Mouse (Mus musculus): ENCODE measurements around the gene Lin9. TPM values are rescaled to one million over a fixed set of nuclear protein-coding genes. Genes with fewer than 3 reads are reported as not detected.
A peak's percentile ranks its signal among the peaks of the same experiment; 100 is the strongest.

The Lin9 gene
- total and polyA plus RNA-seq, 3 experiments, result 10.2 to 11.1 TPM; not detected in 1

DNA sequence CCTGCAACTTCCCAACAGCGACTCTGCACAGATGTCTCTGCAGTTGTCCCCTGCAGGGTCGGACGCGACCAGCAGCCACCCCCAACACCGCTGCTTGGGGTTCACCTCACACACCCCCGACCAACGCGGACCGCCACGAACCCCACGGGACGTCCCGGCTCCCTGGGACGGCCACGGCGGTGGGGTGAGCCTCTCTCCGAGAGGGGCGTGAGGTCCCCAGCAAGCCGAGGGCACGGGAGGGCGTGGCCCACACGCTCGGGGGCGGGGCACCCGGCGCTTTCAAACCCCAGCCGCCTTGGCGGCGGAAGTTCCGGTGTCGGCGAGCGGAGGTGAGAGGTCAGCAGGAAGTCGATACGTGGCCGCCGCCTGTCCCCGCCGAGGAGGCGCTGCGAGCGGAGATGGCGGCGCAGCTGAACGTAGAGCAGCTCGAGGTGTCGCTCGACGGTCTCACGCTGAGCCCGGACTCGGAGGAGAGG is 84.8 kb downstream of the Lin9 start, which contains the start of gene Acbd3 (continued):
- no peak for TF ChIP-seq ZKSCAN1 (IDR thresholded peaks at IDR 0.05; ENCODE audit: low read depth, low read length)
- no peak for TF ChIP-seq UBTF (IDR thresholded peaks at IDR 0.05; ENCODE audit: borderline replicate concordance, insufficient read depth, low read depth, low read length)

DNA sequence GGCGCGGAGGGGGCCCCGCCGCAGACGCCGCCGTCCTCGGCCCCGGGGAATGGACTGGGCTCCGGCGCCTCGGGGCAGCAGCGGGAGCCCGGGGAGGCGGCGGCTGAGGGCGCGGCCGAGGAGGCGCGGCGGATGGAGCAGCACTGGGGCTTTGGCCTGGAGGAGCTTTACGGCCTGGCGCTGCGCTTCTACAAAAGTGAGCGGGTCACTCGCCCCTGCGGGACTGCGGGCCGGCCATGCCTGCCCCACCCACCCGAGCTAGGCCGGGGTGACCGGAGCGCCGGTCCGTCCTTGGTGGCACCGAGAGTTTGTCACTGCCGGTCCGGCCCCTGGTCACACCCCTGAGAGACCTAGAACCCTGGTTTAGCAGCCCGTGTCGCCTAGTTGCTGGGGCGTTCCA is 85.2 kb downstream of the Lin9 start:
- H3K4me3 ChIP-seq (ENCODE audit: control insufficient read depth in 1 of 2, insufficient read depth in 1 of 2, low read depth in 2 of 2, low read length in 2 of 2), result peak overlapping the region; percentile 82 to 86
- TF ChIP-seq UBTF (IDR thresholded peaks at IDR 0.05; ENCODE audit: borderline replicate concordance, insufficient read depth, low read depth, low read length) (peak; percentile 39; the same call in 1 of the 2 replicates), ZC3H11A (IDR thresholded peaks at IDR 0.05; ENCODE audit: low read depth, low read length) (no peak), JUND (IDR thresholded peaks at IDR 0.05; ENCODE audit: low read depth, low read length) (no peak)

DNA sequence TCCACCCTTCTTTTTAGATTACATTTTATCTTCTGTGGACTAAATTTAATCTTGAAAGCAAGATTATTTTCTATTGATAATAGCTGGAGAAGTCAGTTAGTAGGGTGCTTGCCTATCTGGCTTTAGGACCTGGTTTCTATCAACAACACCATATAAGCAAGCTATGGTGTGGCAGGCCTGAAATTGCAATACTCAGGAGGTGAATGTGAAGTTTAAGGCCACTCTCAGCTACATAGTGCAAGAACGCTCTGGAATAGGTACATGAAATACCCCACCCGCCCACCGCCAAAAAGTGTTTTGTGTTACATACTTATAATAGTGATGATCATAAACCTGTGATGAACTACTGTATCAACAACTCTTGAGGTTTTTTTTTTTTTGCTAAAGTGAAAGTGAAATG is 88.3 kb downstream of the Lin9 start:
- no peak for TF ChIP-seq CTCF (IDR thresholded peaks at IDR 0.05 in 2 of 3, conservative IDR thresholded peaks at IDR 0.05 in 1 of 3; ENCODE audit: control insufficient read depth in 1 of 3, insufficient read depth in 1 of 3, low read depth in 2 of 3, low read length in 3 of 3, poor library complexity in 1 of 3, severe bottlenecking in 1 of 3)
- peak; percentile 54; the same call in 1 of the 2 replicates for TF ChIP-seq ETS1 (IDR thresholded peaks at IDR 0.05; ENCODE audit: low read depth, low read length)
- no peak for TF ChIP-seq CHD1 (IDR thresholded peaks at IDR 0.05; ENCODE audit: low read depth, low read length)
- TF ChIP-seq TCF12 (IDR thresholded peaks at IDR 0.05; ENCODE audit: low read depth, low read length), result 0 out of 2 replicates have a peak, but pooled peaks have one; percentile 8
- TF ChIP-seq MAFK (IDR thresholded peaks at IDR 0.05; ENCODE audit: borderline replicate concordance, low read depth, low read length), result no peak
- no peak for TF ChIP-seq BHLHE40 (IDR thresholded peaks at IDR 0.05; ENCODE audit: borderline replicate concordance, low read depth, low read length)
- no peak for TF ChIP-seq MAX (IDR thresholded peaks at IDR 0.05; ENCODE audit: low read length)
- no peak for TF ChIP-seq USF2 (IDR thresholded peaks at IDR 0.05; ENCODE audit: borderline replicate concordance in 1 of 2, insufficient read depth in 1 of 2, low read depth in 1 of 2, low read length in 2 of 2)
- no peak for TF ChIP-seq KAT2A (conservative IDR thresholded peaks at IDR 0.05; ENCODE audit: low read depth, low read length)
- TF ChIP-seq EP300 (IDR thresholded peaks at IDR 0.05; ENCODE audit: low read depth in 1 of 2, low read length in 2 of 2), result peak; percentile 12 to 28; a peak in 1 of 4 replicates
- no peak for TF ChIP-seq POLR2AphosphoS2 (IDR thresholded peaks at IDR 0.05; ENCODE audit: low read length)
- no peak for TF ChIP-seq MXI1 (IDR thresholded peaks at IDR 0.05; ENCODE audit: low read depth, low read length)
- peak; percentile 48 for TF ChIP-seq GATA1 (IDR thresholded peaks at IDR 0.05; ENCODE audit: low read depth, low read length)
- Histone ChIP-seq H3K27me3 (ENCODE audit: control insufficient read depth in 1 of 2, insufficient read depth in 2 of 2, low read length in 2 of 2) (no peaks in the 10 kb centered on the region), H3K27ac (ENCODE audit: control insufficient read depth, low read depth, low read length) (no peak overlapping the region), H3K9me3 (replicated peaks; ENCODE audit: insufficient read depth, low read length) (no peaks in the 10 kb centered on the region), H3K4me3 (ENCODE audit: control insufficient read depth in 1 of 2, insufficient read depth in 1 of 2, low read depth in 2 of 2, low read length in 2 of 2) (no peak overlapping the region), H3K36me3 (ENCODE audit: control insufficient read depth in 1 of 2, insufficient read depth in 2 of 2, low read length in 2 of 2) (peaks cover 14 to 35% of the 10 kb centered on the region in 2 experiments), H3K4me1 (ENCODE audit: control insufficient read depth in 1 of 2, insufficient read depth in 2 of 2, low read length in 2 of 2) (peaks cover 16 to 26% of the 10 kb centered on the region in 2 experiments), H3K9ac (ENCODE audit: control insufficient read depth, low read depth, low read length, poor library complexity, severe bottlenecking) (no peak overlapping the region), H3K79me2 (ENCODE audit: control insufficient read depth, insufficient read depth, low read length, poor library complexity) (peaks cover 45% of the 10 kb centered on the region)
- DNase-seq (ENCODE audit: low read depth, low spot score), result peak; percentile 28

More for the DNA sequence above, 85.2 kb downstream of the Lin9 start:
- Histone ChIP-seq H3K79me2 (ENCODE audit: control insufficient read depth, insufficient read depth, low read length, poor library complexity) (peaks cover 42% of the 10 kb centered on the region), H3K36me3 (ENCODE audit: control insufficient read depth in 1 of 2, insufficient read depth in 2 of 2, low read length in 2 of 2) (peaks cover 0 to 52% of the 10 kb centered on the region in 2 experiments; a peak in 2 of 4 replicates), H3K9me3 (replicated peaks; ENCODE audit: insufficient read depth, low read length) (no peaks in the 10 kb centered on the region), H3K4me1 (ENCODE audit: control insufficient read depth in 1 of 2, insufficient read depth in 2 of 2, low read length in 2 of 2) (peaks cover 29 to 45% of the 10 kb centered on the region in 2 experiments), H3K9ac (ENCODE audit: control insufficient read depth, low read depth, low read length, poor library complexity, severe bottlenecking) (peak overlapping the region; percentile 86), H3K27me3 (ENCODE audit: control insufficient read depth in 1 of 2, insufficient read depth in 2 of 2, low read length in 2 of 2) (no peaks in the 10 kb centered on the region), H3K27ac (ENCODE audit: control insufficient read depth, low read depth, low read length) (peak overlapping the region; percentile 45)
- peak; percentile 41 for DNase-seq (ENCODE audit: low read depth, low spot score)

Other genes with a start within 250 kb of the Lin9 start
- gene Stum, start 157.6 kb upstream of the Lin9 start, total RNA-seq (2012; rRNA removed), result not detected in 2 replicates
- not detected for gene Stum, start 157.6 kb upstream of the Lin9 start, polyA plus RNA-seq (2012; ENCODE audit: insufficient read depth in 1 of 2, insufficient read length in 2 of 2, low read depth in 1 of 2, low replicate concordance in 2 of 2, missing spikeins in 1 of 2)
- 136 and 142 TPM in 2 replicates for gene Parp1, start 72.2 kb upstream of the Lin9 start, total RNA-seq (2012; rRNA removed)
- gene Parp1, start 72.2 kb upstream of the Lin9 start, polyA plus RNA-seq (2012; ENCODE audit: insufficient read depth in 1 of 2, insufficient read length in 2 of 2, low read depth in 1 of 2, low replicate concordance in 2 of 2, missing spikeins in 1 of 2), result 100 to 1,000 TPM; 140 to 188 TPM
- not detected in 2 replicates for gene Mixl1, start 55.9 kb downstream of the Lin9 start, total RNA-seq (2012; rRNA removed)
- gene Mixl1, start 55.9 kb downstream of the Lin9 start, polyA plus RNA-seq (2012; ENCODE audit: insufficient read depth in 1 of 2, insufficient read length in 2 of 2, low read depth in 1 of 2, low replicate concordance in 2 of 2, missing spikeins in 1 of 2), result not detected
- 17.4 and 17.8 TPM in 2 replicates for gene Acbd3, start 84.9 kb downstream of the Lin9 start, total RNA-seq (2012; rRNA removed)
- 10 to 100 TPM in 1 of 2 experiments, not detected in 1; 23.2 TPM for gene Acbd3, start 84.9 kb downstream of the Lin9 start, polyA plus RNA-seq (2012; ENCODE audit: insufficient read depth in 1 of 2, insufficient read length in 2 of 2, low read depth in 1 of 2, low replicate concordance in 2 of 2, missing spikeins in 1 of 2)
- gene H3f3a, start 172.8 kb downstream of the Lin9 start, total RNA-seq (2012; rRNA removed), result 573 and 574 TPM in 2 replicates
- 100 to 1,000 TPM; 265 to 903 TPM for gene H3f3a, start 172.8 kb downstream of the Lin9 start, polyA plus RNA-seq (2012; ENCODE audit: insufficient read depth in 1 of 2, insufficient read length in 2 of 2, low read depth in 1 of 2, low replicate concordance in 2 of 2, missing spikeins in 1 of 2)
- gene Sde2, start 210.0 kb downstream of the Lin9 start, total RNA-seq (2012; rRNA removed), result 31.4 and 35.5 TPM in 2 replicates
- 10 to 100 TPM in 1 of 2 experiments, not detected in 1; 48.0 TPM for gene Sde2, start 210.0 kb downstream of the Lin9 start, polyA plus RNA-seq (2012; ENCODE audit: insufficient read depth in 1 of 2, insufficient read length in 2 of 2, low read depth in 1 of 2, low replicate concordance in 2 of 2, missing spikeins in 1 of 2)